ENCODE assay signal across 8 mouse cellular contexts in genomic region chr13:30085005-30085404, GRCm38 (mm10). TPM values are rescaled to one million over a fixed set of nuclear protein-coding genes. Genes with fewer than 3 reads are reported as not detected.
DNase-seq lines count a peak whose midpoint lies in the region; ATAC-seq and TF ChIP-seq lines count a peak whose summit lies in the region.

No protein-coding gene starts in this region.

- H3K27ac ChIP-seq in heart, embryonic 12.5 days (ENCODE audit: poor library complexity, severe bottlenecking), result no peak overlapping the region
- H3K27ac ChIP-seq in kidney, embryonic 16.5 days (ENCODE audit: low read length), result no peak overlapping the region

- no peaks in the 10 kb centered on the region for H3K79me3 ChIP-seq in C2C12 (ENCODE audit: low read depth)

- peak overlapping the region; percentile 27; the same call in 1 of the 2 replicates for H3K4me2 ChIP-seq in heart, embryonic 12.5 days
- H3K4me2 ChIP-seq in kidney, embryonic 16.5 days (replicated peaks; ENCODE audit: low read depth, low read length), result peak overlapping the region; percentile 30

- H3K36me3 ChIP-seq in C2C12 (ENCODE audit: control insufficient read depth, insufficient read depth), result no peaks in the 10 kb centered on the region
- no peaks in the 10 kb centered on the region for H3K36me3 ChIP-seq in heart, embryonic 12.5 days
- no peaks in the 10 kb centered on the region for H3K36me3 ChIP-seq in kidney, embryonic 16.5 days (ENCODE audit: insufficient read depth, low read length)

- DNase-seq in brain, embryonic 14.5 days (ENCODE audit: low read depth), result peak; percentile 93
- peak; percentile 93 for DNase-seq in liver
- DNase-seq in spleen, postnatal 36 days (ENCODE audit: low spot score in 2 of 2), result peak; percentile 71 to 80

- H3K27me3 ChIP-seq in C2C12 (ENCODE audit: control insufficient read depth, insufficient read depth, insufficient read length), result no peaks in the 10 kb centered on the region
- H3K27me3 ChIP-seq in heart, embryonic 12.5 days (replicated peaks), result no peaks in the 10 kb centered on the region
- H3K27me3 ChIP-seq in kidney, embryonic 16.5 days (ENCODE audit: insufficient read depth, low read length), result no peaks in the 10 kb centered on the region

- H3K79me2 ChIP-seq in C2C12 (ENCODE audit: control insufficient read depth, insufficient read depth), result no peaks in the 10 kb centered on the region

- ATAC-seq in erythroid progenitor cell, adult 5-6 weeks (replicated peaks; ENCODE audit: low FRiP score, poor library complexity, severe bottlenecking), result peak; percentile 95
- ATAC-seq in heart, embryonic 12.5 days (ENCODE audit: insufficient number of reproducible peaks, low FRiP score), result peak; percentile 79
- ATAC-seq in kidney, embryonic 16.5 days (ENCODE audit: low FRiP score, low TSS enrichment), result peak; percentile 85
- ATAC-seq in monocyte, adult 5-6 weeks (replicated peaks; ENCODE audit: insufficient number of reproducible peaks, low FRiP score, low TSS enrichment, poor library complexity, severe bottlenecking), result peak; percentile 94

- H3K9me3 ChIP-seq in heart, embryonic 12.5 days (replicated peaks), result no peaks in the 10 kb centered on the region
- no peaks in the 10 kb centered on the region for H3K9me3 ChIP-seq in kidney, embryonic 16.5 days (ENCODE audit: low read length)

- WGBS in heart, embryonic 12.5 days, result under 1% methylated on average over 10 of the region's 10 CpGs
- WGBS in kidney, embryonic 16.5 days, result under 1% methylated on average over 10 of the region's 10 CpGs

- no peak overlapping the region for H3K4me3 ChIP-seq in C2C12 (ENCODE audit: insufficient read depth, poor library complexity, severe bottlenecking)
- H3K4me3 ChIP-seq in heart, embryonic 12.5 days, result no peak overlapping the region
- H3K4me3 ChIP-seq in kidney, embryonic 16.5 days (ENCODE audit: low read length), result no peak overlapping the region

- no peak overlapping the region for H3K9ac ChIP-seq in heart, embryonic 12.5 days
- H3K9ac ChIP-seq in kidney, embryonic 16.5 days (replicated peaks; ENCODE audit: low read length), result no peak overlapping the region

- TF ChIP-seq POLR2A in brain, embryonic 14.5 days (IDR thresholded peaks at IDR 0.05; ENCODE audit: borderline replicate concordance, extremely low read depth, insufficient read depth, insufficient read length, poor library complexity, severe bottlenecking), result no peak

- peak; percentile 77 for TF ChIP-seq CTCF in C2C12 (IDR thresholded peaks at IDR 0.05; ENCODE audit: control insufficient read depth, insufficient read depth, insufficient read length)
- TF ChIP-seq CTCF in brain, embryonic 14.5 days (IDR thresholded peaks at IDR 0.05; ENCODE audit: borderline replicate concordance, extremely low read depth, insufficient read depth, insufficient read length), result peak; percentile 98

- H3ac ChIP-seq in C2C12 (ENCODE audit: control insufficient read depth, insufficient read length, low read depth), result no peak overlapping the region

- H3K4me1 ChIP-seq in heart, embryonic 12.5 days (replicated peaks), result peaks cover 10% of the 10 kb centered on the region
- peaks cover 6% of the 10 kb centered on the region; the same call in 1 of the 2 replicates for H3K4me1 ChIP-seq in kidney, embryonic 16.5 days (ENCODE audit: insufficient read depth, low read length)

TF ChIP-seq in C2C12, 6 proteins besides CTCF, POLR2A, EP300 and RAD21:
- TF ChIP-seq MYOG (IDR thresholded peaks at IDR 0.05; ENCODE audit: control insufficient read depth, extremely low read depth, insufficient read length), result no peak
- no peak for TF ChIP-seq MAX (IDR thresholded peaks at IDR 0.05)
- TF ChIP-seq USF1 (IDR thresholded peaks at IDR 0.05; ENCODE audit: low read depth), result no peak
- no peak for TF ChIP-seq FOSL1 (IDR thresholded peaks at IDR 0.05; ENCODE audit: insufficient read depth, low read length, poor library complexity, severe bottlenecking)
- TF ChIP-seq MYOD1 (IDR thresholded peaks at IDR 0.05; ENCODE audit: control insufficient read depth, insufficient read length, low read depth), result no peak
- TF ChIP-seq CEBPB (IDR thresholded peaks at IDR 0.05; ENCODE audit: low read depth), result no peak

RNA-seq across cellular contexts. Expression of gene Mboat1, which starts 51.3 kb away (rescaled TPM):
- 10.6 TPM for polyA plus RNA-seq in C2C12 (2012; fragmentation: generic; extraction: Trizol)
- polyA plus RNA-seq in brain, embryonic 14.5 days (2012; rRNA removed), result 1.6 and 1.8 TPM in 2 replicates
- total RNA-seq in erythroid progenitor cell, adult 5-6 weeks (2015; ENCODE audit: low replicate concordance), result 0.84 and 6.1 TPM in 2 replicates
- total RNA-seq in erythroid progenitor cell, adult 5-6 weeks (2017; ENCODE audit: low replicate concordance), result 1.7 TPM in 1 of 2 replicates, not detected in the other
- polyA plus RNA-seq in heart, embryonic 12.5 days (2016; fragmentation: Nextera tagmentation; extraction: Ambion mirVana), result 2.6 and 3.2 TPM in 2 replicates
- 30.7 and 32.4 TPM in 2 replicates for polyA plus RNA-seq in kidney, embryonic 16.5 days (2015; fragmentation: Nextera tagmentation; extraction: Ambion mirVana)
- 7.6 to 22.8 TPM (median 13.8 TPM) in 3 replicates for total RNA-seq in monocyte, adult 5-6 weeks (2017)
